8 mouse cellular contexts compared by ENCODE assay signal in genomic region chr9:44066785-44067225, GRCm38 (mm10). TPM values are rescaled to one million over a fixed set of nuclear protein-coding genes. Genes with fewer than 3 reads are reported as not detected.
DNase-seq lines count a peak whose midpoint lies in the region; ATAC-seq and TF ChIP-seq lines count a peak whose summit lies in the region.

TSS of gene Usp2 (plus strand) at chr9:44067021.

- ATAC-seq in Patski: peak; percentile 87
- peak; percentile 98 for ATAC-seq in hindbrain, embryonic 13.5 days (ENCODE audit: low FRiP score)

- H3K4me1 ChIP-seq in hindbrain, embryonic 13.5 days (replicated peaks): peaks cover 24% of the 10 kb centered on the region

- POLR2A ChIA-PET in Patski (lab: Charles Lee): interaction anchor here (2.1 kb wide), 1 partner anchor 28 kb away, joined by 4 read pairs; no protein-coding TSS in a partner anchor

- H3K9me3 ChIP-seq in hindbrain, embryonic 13.5 days: no peaks in the 10 kb centered on the region

- no peak within 1 kb of the TSS for H3K27ac ChIP-seq in hindbrain, embryonic 13.5 days

- DNase-seq in Patski (ENCODE audit: low read depth, low spot score): peak; percentile 89
- DNase-seq in cerebellum, postnatal 14 days: peak; percentile 100
- peak; percentile 99 for DNase-seq in frontal cortex, postnatal 14 days (ENCODE audit: low spot score in 2 of 2)
- DNase-seq in layer of hippocampus, postnatal 25 days (ENCODE audit: extremely low spot score in 1 of 2, low spot score in 1 of 2): peak; percentile 100
- peak; percentile 98 for DNase-seq in lung, postnatal 25 days (ENCODE audit: low spot score)
- DNase-seq in retina, postnatal 1 day: peak; percentile 99
- DNase-seq in urinary bladder, adult 18-20 months (ENCODE audit: low spot score in 2 of 2): peak; percentile 99

- H3K4me3 ChIP-seq in hindbrain, embryonic 13.5 days: peak within 1 kb of the TSS; percentile 47

- no peak for TF ChIP-seq CTCF in Patski (IDR thresholded peaks at IDR 0.05)

- no peaks in the 10 kb centered on the region for H3K36me3 ChIP-seq in hindbrain, embryonic 13.5 days

- H3K27me3 ChIP-seq in Patski: no peaks in the 10 kb centered on the region
- 0 out of 2 replicates have a peak, but pooled peaks cover 7% of the 10 kb centered on the region for H3K27me3 ChIP-seq in hindbrain, embryonic 13.5 days

- peak within 1 kb of the TSS; percentile 84 for H3K4me2 ChIP-seq in hindbrain, embryonic 13.5 days

- H3K9ac ChIP-seq in hindbrain, embryonic 13.5 days: peak within 1 kb of the TSS; percentile 74

- CTCF ChIA-PET in Patski (lab: Charles Lee): interaction anchor here (0.7 to 2.4 kb wide), 10 partner anchors 9 to 82 kb away, joined by 3 to 11 read pairs (median 4); partner anchors contain the start of genes Gm49380 and Rnf26

- under 1% methylated on average over 37 of the region's 38 CpGs for WGBS in hindbrain, embryonic 13.5 days

- in situ Hi-C loops in Patski (cut with MboI; ENCODE audit: low pct_unique_long_range_greater_than_20kb): loop anchor here (5.0 kb wide), 1 partner anchor 80 kb away; no protein-coding TSS in a partner anchor

RNA-seq across cellular contexts. Expression of gene Usp2, which starts in this region (rescaled TPM):
- polyA plus RNA-seq in Patski (2021): 1.7 TPM
- 8.1 and 12.2 TPM in 2 replicates for polyA plus RNA-seq in hindbrain, embryonic 13.5 days (2015; fragmentation: Nextera tagmentation; extraction: Ambion mirVana)
- total RNA-seq in layer of hippocampus, postnatal 25 days (2021): 10 to 100 TPM; 59.4 to 81.4 TPM
